Mouse (Mus musculus): Measurements from ENCODE around the gene C8a. TPM values are rescaled to one million over a fixed set of nuclear protein-coding genes. Genes with fewer than 3 reads are reported as not detected.

The C8a gene
- polyA plus RNA-seq, 1 experiment from 2014 or later: 0.36 TPM

- H3K4me3 ChIP-seq (ENCODE audit: low read depth, low read length): no peak overlapping the region
- no peaks in the 10 kb centered on the region for H3K36me3 ChIP-seq (ENCODE audit: control insufficient read depth, insufficient read depth, low read length)
- no peak for ATAC-seq (replicated peaks; ENCODE audit: insufficient number of reproducible peaks, low FRiP score, low TSS enrichment)
- no peaks in the 10 kb centered on the region for H3K4me1 ChIP-seq (ENCODE audit: control insufficient read depth, insufficient read depth, low read length)
- no peak overlapping the region for H3K4me2 ChIP-seq
- H3K27me3 ChIP-seq (ENCODE audit: control insufficient read depth, insufficient read depth, low read length): no peaks in the 10 kb centered on the region
- 76% methylated on average over 1 of the region's 1 CpGs for WGBS (ENCODE audit: insufficient replicate concordance)
- H3K9ac ChIP-seq (ENCODE audit: low read depth, low read length): no peak overlapping the region
- H3K9me3 ChIP-seq (replicated peaks; ENCODE audit: control insufficient read depth, low read length): no peaks in the 10 kb centered on the region
- H3K27ac ChIP-seq (ENCODE audit: low read depth, low read length): no peak overlapping the region
Measured at GRCm38 (mm10) chr4:104864397-104864796, 11.8 kb downstream of the C8a start.

- no peaks in the 10 kb centered on the region for H3K27me3 ChIP-seq (ENCODE audit: control insufficient read depth, insufficient read depth, low read length)
- no peak for ATAC-seq (replicated peaks; ENCODE audit: insufficient number of reproducible peaks, low FRiP score, low TSS enrichment)
- no peak overlapping the region for H3K27ac ChIP-seq (ENCODE audit: low read depth, low read length)
- no peaks in the 10 kb centered on the region for H3K4me1 ChIP-seq (ENCODE audit: control insufficient read depth, insufficient read depth, low read length)
- no peak overlapping the region for H3K9ac ChIP-seq (ENCODE audit: low read depth, low read length)
- H3K9me3 ChIP-seq (replicated peaks; ENCODE audit: control insufficient read depth, low read length): no peaks in the 10 kb centered on the region
- no peaks in the 10 kb centered on the region for H3K36me3 ChIP-seq (ENCODE audit: control insufficient read depth, insufficient read depth, low read length)
- H3K4me2 ChIP-seq: no peak overlapping the region
- WGBS (ENCODE audit: insufficient replicate concordance): 77% methylated on average over 8 of the region's 8 CpGs
- no peak overlapping the region for H3K4me3 ChIP-seq (ENCODE audit: low read depth, low read length)
Measured at GRCm38 (mm10) chr4:104861241-104861640, 15.0 kb downstream of the C8a start.

GRCm38 (mm10) chr4:104857823-104858222, 18.4 kb downstream of the C8a start:
- WGBS (ENCODE audit: insufficient replicate concordance): 65% methylated on average over 4 of the region's 4 CpGs
- no peak overlapping the region for H3K27ac ChIP-seq (ENCODE audit: low read depth, low read length)
- no peak overlapping the region for H3K9ac ChIP-seq (ENCODE audit: low read depth, low read length)
- no peak for ATAC-seq (replicated peaks; ENCODE audit: insufficient number of reproducible peaks, low FRiP score, low TSS enrichment)
- H3K36me3 ChIP-seq (ENCODE audit: control insufficient read depth, insufficient read depth, low read length): no peaks in the 10 kb centered on the region
- no peaks in the 10 kb centered on the region for H3K27me3 ChIP-seq (ENCODE audit: control insufficient read depth, insufficient read depth, low read length)
- no peaks in the 10 kb centered on the region for H3K4me1 ChIP-seq (ENCODE audit: control insufficient read depth, insufficient read depth, low read length)
- no peaks in the 10 kb centered on the region for H3K9me3 ChIP-seq (replicated peaks; ENCODE audit: control insufficient read depth, low read length)
- H3K4me3 ChIP-seq (ENCODE audit: low read depth, low read length): no peak overlapping the region
- H3K4me2 ChIP-seq: no peak overlapping the region

- H3K27ac ChIP-seq (ENCODE audit: low read depth, low read length): no peak within 1 kb of the TSS
- no peaks in the 10 kb centered on the region for H3K36me3 ChIP-seq (ENCODE audit: control insufficient read depth, insufficient read depth, low read length)
- ATAC-seq (replicated peaks; ENCODE audit: insufficient number of reproducible peaks, low FRiP score, low TSS enrichment): no peak
- no peaks in the 10 kb centered on the region for H3K4me1 ChIP-seq (ENCODE audit: control insufficient read depth, insufficient read depth, low read length)
- no peak within 1 kb of the TSS for H3K9ac ChIP-seq (ENCODE audit: low read depth, low read length)
- H3K4me3 ChIP-seq (ENCODE audit: low read depth, low read length): no peak within 1 kb of the TSS
- 74% methylated on average over 1 of the region's 1 CpGs for WGBS (ENCODE audit: insufficient replicate concordance)
- no peak within 1 kb of the TSS for H3K4me2 ChIP-seq
- H3K9me3 ChIP-seq (replicated peaks; ENCODE audit: control insufficient read depth, low read length): no peaks in the 10 kb centered on the region
- no peaks in the 10 kb centered on the region for H3K27me3 ChIP-seq (ENCODE audit: control insufficient read depth, insufficient read depth, low read length)
Measured at GRCm38 (mm10) chr4:104857029-104857428, 19.2 kb downstream of the C8a start, which contains the start of gene Gm17662. Gm17662 (plus strand) TSS chr4:104857329.

- Histone ChIP-seq H3K9me3 (replicated peaks; ENCODE audit: control insufficient read depth, low read length) (no peaks in the 10 kb centered on the region), H3K27ac (ENCODE audit: low read depth, low read length) (no peak overlapping the region), H3K9ac (ENCODE audit: low read depth, low read length) (no peak overlapping the region), H3K4me1 (ENCODE audit: control insufficient read depth, insufficient read depth, low read length) (no peaks in the 10 kb centered on the region), H3K36me3 (ENCODE audit: control insufficient read depth, insufficient read depth, low read length) (no peaks in the 10 kb centered on the region), H3K27me3 (ENCODE audit: control insufficient read depth, insufficient read depth, low read length) (no peaks in the 10 kb centered on the region), H3K4me2 (no peak overlapping the region), H3K4me3 (ENCODE audit: low read depth, low read length) (no peak overlapping the region)
- no peak for ATAC-seq (replicated peaks; ENCODE audit: insufficient number of reproducible peaks, low FRiP score, low TSS enrichment)
- WGBS (ENCODE audit: insufficient replicate concordance): 80% methylated on average over 2 of the region's 2 CpGs
Measured at GRCm38 (mm10) chr4:104855216-104855615, 21.0 kb downstream of the C8a start.

- no peaks in the 10 kb centered on the region for H3K9me3 ChIP-seq (replicated peaks; ENCODE audit: control insufficient read depth, low read length)
- no peaks in the 10 kb centered on the region for H3K4me1 ChIP-seq (ENCODE audit: control insufficient read depth, insufficient read depth, low read length)
- H3K9ac ChIP-seq (ENCODE audit: low read depth, low read length): no peak overlapping the region
- 76% methylated on average over 4 of the region's 4 CpGs for WGBS (ENCODE audit: insufficient replicate concordance)
- H3K4me3 ChIP-seq (ENCODE audit: low read depth, low read length): no peak overlapping the region
- no peaks in the 10 kb centered on the region for H3K36me3 ChIP-seq (ENCODE audit: control insufficient read depth, insufficient read depth, low read length)
- H3K4me2 ChIP-seq: no peak overlapping the region
- no peak for ATAC-seq (replicated peaks; ENCODE audit: insufficient number of reproducible peaks, low FRiP score, low TSS enrichment)
- H3K27me3 ChIP-seq (ENCODE audit: control insufficient read depth, insufficient read depth, low read length): no peaks in the 10 kb centered on the region
- H3K27ac ChIP-seq (ENCODE audit: low read depth, low read length): no peak overlapping the region
Measured at GRCm38 (mm10) chr4:104843546-104843945, 32.7 kb downstream of the C8a start.

GRCm38 (mm10) chr4:104842204-104842603, 34.0 kb downstream of the C8a start:
- H3K4me3 ChIP-seq (ENCODE audit: low read depth, low read length): no peak overlapping the region
- H3K9me3 ChIP-seq (replicated peaks; ENCODE audit: control insufficient read depth, low read length): no peaks in the 10 kb centered on the region
- H3K27me3 ChIP-seq (ENCODE audit: control insufficient read depth, insufficient read depth, low read length): no peaks in the 10 kb centered on the region
- no peaks in the 10 kb centered on the region for H3K4me1 ChIP-seq (ENCODE audit: control insufficient read depth, insufficient read depth, low read length)
- ATAC-seq (replicated peaks; ENCODE audit: insufficient number of reproducible peaks, low FRiP score, low TSS enrichment): no peak
- no peaks in the 10 kb centered on the region for H3K36me3 ChIP-seq (ENCODE audit: control insufficient read depth, insufficient read depth, low read length)
- no peak overlapping the region for H3K4me2 ChIP-seq
- no peak overlapping the region for H3K9ac ChIP-seq (ENCODE audit: low read depth, low read length)
- no peak overlapping the region for H3K27ac ChIP-seq (ENCODE audit: low read depth, low read length)
- 91% methylated on average over 5 of the region's 5 CpGs for WGBS (ENCODE audit: insufficient replicate concordance)

- 76% methylated on average over 2 of the region's 2 CpGs for WGBS (ENCODE audit: insufficient replicate concordance)
- no peak overlapping the region for H3K4me2 ChIP-seq
- ATAC-seq (replicated peaks; ENCODE audit: insufficient number of reproducible peaks, low FRiP score, low TSS enrichment): no peak
- H3K36me3 ChIP-seq (ENCODE audit: control insufficient read depth, insufficient read depth, low read length): no peaks in the 10 kb centered on the region
- H3K27ac ChIP-seq (ENCODE audit: low read depth, low read length): no peak overlapping the region
- H3K4me1 ChIP-seq (ENCODE audit: control insufficient read depth, insufficient read depth, low read length): no peaks in the 10 kb centered on the region
- H3K4me3 ChIP-seq (ENCODE audit: low read depth, low read length): no peak overlapping the region
- no peaks in the 10 kb centered on the region for H3K27me3 ChIP-seq (ENCODE audit: control insufficient read depth, insufficient read depth, low read length)
- no peak overlapping the region for H3K9ac ChIP-seq (ENCODE audit: low read depth, low read length)
- no peaks in the 10 kb centered on the region for H3K9me3 ChIP-seq (replicated peaks; ENCODE audit: control insufficient read depth, low read length)
Measured at GRCm38 (mm10) chr4:104838342-104838741, 37.9 kb downstream of the C8a start.

GRCm38 (mm10) chr4:104835096-104835495, 41.1 kb downstream of the C8a start:
- Histone ChIP-seq H3K27me3 (ENCODE audit: control insufficient read depth, insufficient read depth, low read length) (no peaks in the 10 kb centered on the region), H3K9me3 (replicated peaks; ENCODE audit: control insufficient read depth, low read length) (no peaks in the 10 kb centered on the region), H3K4me1 (ENCODE audit: control insufficient read depth, insufficient read depth, low read length) (no peaks in the 10 kb centered on the region), H3K4me2 (no peak overlapping the region), H3K27ac (ENCODE audit: low read depth, low read length) (no peak overlapping the region), H3K9ac (ENCODE audit: low read depth, low read length) (no peak overlapping the region), H3K4me3 (ENCODE audit: low read depth, low read length) (no peak overlapping the region), H3K36me3 (ENCODE audit: control insufficient read depth, insufficient read depth, low read length) (no peaks in the 10 kb centered on the region)
- 57% methylated on average over 5 of the region's 5 CpGs for WGBS (ENCODE audit: insufficient replicate concordance)
- ATAC-seq (replicated peaks; ENCODE audit: insufficient number of reproducible peaks, low FRiP score, low TSS enrichment): no peak
